Mouse (Mus musculus): ENCODE measurements around the gene P2ry6.
A peak's percentile ranks its signal among the peaks of the same experiment; 100 is the strongest.

Gene P2ry6

DNA sequence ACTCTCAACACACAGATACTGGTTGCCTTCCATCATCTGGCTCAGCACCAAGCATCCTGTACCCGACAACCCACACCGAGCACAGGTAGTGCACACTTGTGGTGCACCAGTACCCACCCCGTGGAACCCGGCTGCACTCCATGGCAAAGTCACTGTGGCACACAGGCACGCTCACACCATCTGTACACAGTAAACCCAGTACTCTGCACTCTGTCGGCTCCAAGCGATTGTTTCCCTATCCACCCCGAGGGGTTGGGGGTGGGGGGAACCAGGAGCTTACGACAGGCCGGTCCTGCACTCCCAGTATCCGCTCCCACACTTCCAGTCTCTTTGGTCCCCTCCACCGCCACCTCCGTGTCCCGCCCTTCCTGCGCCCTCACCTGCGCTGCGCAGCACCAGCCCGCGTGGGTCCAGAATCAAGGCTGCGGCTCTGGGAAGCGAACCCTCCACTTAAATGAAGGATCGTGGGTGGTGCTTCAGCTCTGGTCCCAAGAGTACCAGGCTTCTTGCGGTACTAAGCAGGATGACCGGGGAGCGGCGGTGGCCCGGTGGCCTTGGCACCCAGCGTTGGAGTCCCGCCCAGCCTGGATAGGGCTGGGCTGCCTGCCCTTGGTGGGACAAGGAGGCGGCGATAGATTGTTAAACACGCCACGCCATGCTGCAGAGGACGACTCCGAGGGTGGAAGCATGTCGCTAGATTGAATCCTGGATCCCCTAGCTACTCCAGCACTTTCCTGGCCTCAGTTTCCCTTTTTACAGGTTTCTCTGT lies at the start of gene P2ry6:
TSS of gene P2ry6 (minus strand) at position 515 of the 769 bp plus-strand sequence.
- no peak for DNase-seq (ENCODE audit: low spot score in 2 of 2)

DNA sequence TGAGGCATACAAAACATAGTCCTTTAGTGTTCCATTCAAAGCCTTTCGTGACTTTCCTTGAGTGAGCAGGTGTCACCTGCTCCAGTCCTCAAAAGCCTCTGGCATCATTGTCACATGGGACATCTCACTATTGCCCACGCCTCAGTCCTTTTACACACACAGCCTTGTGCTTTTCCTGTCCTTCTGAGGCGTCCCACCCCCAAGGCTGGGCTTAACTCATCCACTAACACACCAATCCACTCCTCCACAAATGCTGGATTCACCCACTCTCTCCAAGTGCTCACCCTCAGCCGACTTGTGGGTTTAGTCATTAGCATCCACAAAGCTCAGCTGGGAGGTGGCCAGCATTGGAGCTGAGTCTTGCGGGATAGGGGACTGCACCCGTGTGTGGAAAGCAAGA lies 43.0 kb upstream of the P2ry6 start:
- DNase-seq (ENCODE audit: low spot score in 2 of 2), result no peak

DNA sequence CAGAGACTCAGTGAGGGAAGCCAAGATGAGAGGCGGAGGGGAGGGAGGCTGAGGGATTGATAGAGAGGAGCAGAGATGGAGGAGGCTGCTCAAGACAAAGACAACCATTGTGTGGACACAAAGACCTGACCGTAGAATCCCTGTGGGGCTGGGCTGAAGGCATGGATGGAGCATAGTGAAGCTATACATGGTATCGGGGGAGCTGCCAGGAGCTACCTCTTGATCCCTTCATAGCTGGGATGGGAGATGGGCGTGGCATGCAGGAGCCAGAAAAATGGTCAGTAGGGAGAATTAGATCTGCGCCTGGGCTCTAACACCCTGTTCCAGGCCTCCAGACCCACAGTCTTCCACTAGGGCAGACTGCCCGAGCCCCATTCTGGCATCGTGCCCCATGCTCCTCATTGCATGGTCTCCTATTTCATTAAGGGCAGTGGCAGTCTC lies 42.6 kb upstream of the P2ry6 start:
- DNase-seq (ENCODE audit: low spot score in 2 of 2), result no peak

DNA sequence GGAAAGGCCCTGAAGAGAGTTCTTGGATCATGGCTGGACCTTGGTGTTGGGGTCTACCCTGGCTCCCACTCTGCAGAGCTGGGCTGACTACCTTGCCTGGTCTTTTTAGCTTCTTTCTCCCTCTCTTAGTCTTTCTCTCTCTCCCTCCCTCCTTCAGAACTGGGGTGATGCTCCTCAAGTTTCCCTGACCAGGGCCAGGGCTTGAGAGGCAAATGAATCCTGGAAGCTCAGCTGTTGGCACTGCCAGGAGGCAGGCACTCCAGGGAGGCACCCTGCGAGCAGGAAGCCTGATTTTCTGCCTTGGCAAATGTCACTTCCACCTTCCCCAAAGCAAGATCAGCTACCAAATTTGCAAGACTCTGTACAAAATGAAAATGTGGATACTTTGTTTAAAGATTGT lies 40.5 kb upstream of the P2ry6 start:
- DNase-seq (ENCODE audit: low spot score in 2 of 2), result no peak

DNA sequence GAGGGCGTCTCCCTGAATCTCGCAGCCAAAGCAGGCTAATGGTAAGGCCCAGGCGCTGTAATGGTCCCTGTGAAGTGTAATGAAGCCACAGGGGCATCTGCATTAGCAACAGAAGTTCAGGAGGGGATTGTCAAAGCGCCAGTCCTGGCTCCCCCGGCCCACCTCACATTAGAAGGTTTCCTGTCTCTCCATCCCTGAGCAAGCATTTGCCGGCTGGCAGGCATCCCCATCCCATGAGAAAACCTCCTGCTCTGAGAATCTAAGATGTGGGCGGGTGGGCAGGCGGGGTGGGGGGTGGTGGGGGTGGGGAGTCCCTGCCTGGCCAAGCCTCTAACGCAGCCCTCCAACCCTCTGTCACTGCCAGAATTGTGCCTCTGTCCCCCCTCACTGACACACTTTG lies 39.6 kb upstream of the P2ry6 start:
- no peak for DNase-seq (ENCODE audit: low spot score in 2 of 2)

DNA sequence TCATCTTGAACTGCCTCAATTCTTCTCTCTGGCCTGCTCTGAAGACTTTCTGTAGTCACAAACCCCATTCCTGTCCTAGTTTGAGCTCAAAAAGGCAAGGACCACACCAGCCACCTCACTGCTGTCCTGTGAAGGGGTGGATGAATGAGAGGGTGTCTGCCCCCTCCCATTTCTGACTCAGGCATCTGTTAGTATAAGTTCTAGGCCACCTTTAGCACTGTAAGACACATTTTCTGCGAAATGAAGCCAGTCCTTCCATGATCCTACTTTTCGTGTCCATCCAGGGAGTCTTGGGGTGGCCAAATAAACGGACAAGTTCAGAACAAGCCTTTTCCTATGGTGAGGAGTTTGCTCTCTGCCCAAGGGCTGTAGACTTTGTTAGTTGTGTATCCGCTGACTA lies 38.1 kb upstream of the P2ry6 start, which contains the start of gene P2ry2:
TSS of gene P2ry2 (minus strand) at position 326 of the 400 bp plus-strand sequence.
- no peak for DNase-seq (ENCODE audit: low spot score in 2 of 2)

DNA sequence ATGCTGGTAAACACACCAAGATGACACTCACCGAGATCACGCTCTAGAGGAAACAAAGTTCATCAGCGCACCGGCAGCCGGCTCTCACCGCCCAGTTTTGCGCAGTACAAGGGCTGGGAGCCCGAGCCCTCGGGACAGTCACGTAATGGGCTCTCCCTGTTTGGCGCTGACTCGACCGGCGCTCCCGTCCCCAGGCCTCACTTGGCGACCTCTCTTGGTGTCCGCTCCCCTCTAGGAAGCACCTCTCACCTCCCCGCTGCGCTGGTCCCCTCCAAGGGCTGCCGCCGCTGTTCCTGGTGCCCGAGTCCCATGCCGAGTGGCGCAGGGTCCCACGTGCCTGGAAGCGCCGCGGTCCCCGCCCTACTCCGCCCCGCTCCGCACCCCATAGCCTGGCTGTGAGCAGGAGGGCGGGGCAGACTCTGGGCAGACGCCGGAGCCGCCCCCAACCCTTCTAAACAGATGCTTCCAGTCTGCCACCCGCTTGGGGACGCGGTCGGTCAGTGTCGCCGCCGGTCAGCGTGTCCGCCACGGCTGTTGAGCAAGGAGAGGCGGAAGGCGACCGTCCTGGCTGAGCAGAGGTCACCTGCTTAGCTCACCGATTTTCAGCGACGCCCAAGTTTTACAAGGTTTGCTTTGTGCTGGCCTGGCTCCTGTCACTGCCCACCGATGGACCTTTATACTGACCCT lies 37.4 kb upstream of the P2ry6 start:
- DNase-seq (ENCODE audit: low spot score in 2 of 2), result peak; percentile 61 to 77

DNA sequence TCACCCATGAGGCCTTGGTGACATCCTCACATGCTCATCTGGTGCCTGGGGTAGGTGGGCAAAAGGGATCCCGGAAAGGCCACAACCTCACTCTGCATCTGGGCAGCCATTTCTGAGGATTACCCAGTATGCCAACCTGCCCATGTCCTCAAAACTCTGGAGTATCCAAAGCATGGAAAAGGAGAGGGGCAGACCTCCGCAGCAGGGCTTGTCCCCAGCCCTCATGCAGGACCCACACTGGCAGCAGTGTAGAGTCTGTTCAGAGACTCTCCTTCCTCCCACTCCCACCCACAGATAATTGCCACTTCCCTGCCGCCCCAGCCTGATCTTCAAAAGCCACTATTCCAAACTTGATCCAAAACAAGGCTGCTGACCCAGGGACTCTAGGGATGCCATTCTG lies 36.3 kb upstream of the P2ry6 start:
- DNase-seq (ENCODE audit: low spot score in 2 of 2), result no peak

DNA sequence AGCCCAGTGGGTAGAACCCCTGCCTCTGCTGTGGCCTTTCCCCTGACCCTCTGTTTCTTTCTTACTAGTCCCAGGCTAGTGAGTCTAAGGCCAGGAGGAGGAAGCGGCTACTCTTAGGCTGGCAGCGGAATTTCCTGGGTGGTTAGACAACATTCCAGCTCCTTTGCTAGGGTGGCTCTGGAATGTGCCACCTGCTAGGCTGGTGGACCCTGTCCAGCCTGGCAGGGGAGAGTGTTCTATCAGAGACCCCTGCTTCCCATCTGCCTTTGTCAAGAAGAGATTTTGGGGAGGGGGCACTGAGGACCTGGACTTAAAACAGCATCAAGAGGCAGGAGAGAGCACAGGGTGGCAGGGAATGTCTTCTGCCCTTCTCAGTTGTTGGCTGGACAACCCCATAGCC lies 31.8 kb upstream of the P2ry6 start:
- no peak for DNase-seq (ENCODE audit: low spot score in 2 of 2)

DNA sequence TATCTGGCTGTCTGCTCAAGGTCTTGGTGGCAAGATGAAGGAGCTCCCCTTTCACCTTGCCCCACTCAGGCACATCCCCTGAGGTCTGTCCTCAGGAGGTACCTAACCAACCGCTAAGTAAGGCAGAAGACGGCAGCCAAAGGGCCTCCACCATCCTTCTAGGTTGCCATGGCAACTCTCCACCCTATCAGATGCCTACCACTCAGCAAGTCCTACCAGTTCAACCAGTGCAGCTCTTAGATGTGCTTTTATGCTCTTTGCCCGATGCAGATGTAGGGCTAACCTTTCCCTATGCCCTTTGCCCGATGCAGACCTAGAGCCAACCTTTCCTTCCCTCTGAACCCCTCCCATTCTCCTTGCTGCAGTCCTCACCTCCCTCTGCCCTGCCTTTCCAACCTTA lies 30.7 kb upstream of the P2ry6 start:
- DNase-seq (ENCODE audit: low spot score in 2 of 2), result no peak

DNA sequence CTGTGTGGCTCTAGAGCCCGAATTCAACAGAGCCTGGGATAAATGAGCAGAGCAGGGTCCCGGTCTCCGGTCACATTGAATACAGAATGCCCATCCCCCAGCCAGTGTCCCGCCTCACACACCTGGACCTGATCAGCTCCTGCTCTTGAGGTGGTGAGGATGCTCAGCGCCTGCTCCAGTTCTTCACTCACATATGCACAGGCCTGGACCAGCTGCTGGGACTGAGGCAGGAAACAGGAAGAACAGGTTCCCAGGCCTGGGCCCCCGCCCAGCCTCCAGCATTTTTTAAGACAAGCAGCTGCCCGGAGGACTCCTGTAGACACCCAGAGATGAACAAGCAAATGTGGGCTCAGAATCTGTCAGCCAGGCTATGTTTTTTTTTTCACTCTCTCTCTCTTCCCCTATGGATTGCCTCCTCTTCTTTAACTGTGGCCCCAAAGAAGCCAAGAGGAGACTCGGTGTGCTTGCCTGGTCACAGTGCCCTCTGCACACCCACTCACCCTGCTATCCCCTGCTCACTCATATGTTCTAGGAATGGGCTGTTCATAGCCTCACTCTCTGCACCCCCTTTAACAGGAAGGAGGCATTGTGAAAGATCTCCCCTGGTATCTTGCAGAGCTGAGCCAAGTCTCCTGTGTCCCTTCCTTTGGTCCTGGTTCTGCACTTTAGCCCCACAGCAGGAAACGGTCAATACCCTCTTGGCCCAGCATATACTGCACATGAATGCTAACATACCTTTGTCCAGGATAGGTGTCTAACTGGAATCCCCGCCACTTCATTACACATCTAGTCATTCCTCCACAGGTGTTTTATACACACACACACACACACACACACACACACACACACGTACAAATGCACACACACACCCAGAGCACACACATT lies 29.2 kb upstream of the P2ry6 start:
- peak in 1 of 2 experiments; percentile 53 for DNase-seq (ENCODE audit: low spot score in 2 of 2)

DNA sequence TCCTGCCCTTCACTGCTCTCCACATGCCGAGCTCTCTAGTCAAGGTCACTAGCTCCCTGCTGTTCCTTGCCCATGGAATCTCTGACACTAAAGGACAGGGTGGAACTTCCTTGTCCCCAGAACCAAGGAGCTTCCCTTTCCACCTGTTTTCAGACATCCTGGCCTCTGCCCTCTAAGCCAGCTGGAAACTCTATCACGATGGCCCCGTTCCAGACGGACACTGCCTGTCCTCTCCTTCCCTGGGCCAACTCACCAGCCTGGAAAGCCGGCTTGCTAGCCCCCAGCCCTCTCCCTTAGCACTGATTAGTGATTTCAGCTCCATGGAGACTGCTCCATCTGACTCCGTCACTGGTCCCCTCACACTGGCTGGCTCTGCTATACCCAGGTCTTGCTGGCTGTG lies 27.8 kb upstream of the P2ry6 start:
- no peak for DNase-seq (ENCODE audit: low spot score in 2 of 2)

DNA sequence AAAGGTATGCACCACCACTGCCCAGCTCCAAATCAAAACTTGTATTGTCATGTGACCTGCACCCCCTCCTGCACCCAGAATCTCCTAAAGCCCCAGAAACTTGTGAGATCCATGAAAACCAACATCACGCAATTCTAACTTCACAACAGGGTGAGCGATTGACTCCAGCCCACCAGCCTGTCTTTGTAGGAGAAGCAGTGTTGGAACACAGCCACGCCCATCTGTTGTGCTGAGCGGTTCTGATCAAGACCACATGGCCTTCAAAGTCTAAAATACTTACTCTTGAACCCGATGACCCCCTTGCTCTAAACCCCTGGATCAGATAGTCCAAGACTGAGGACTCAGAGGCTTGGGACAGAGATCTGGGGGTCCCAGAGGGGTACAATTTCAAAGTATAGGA lies 25.2 kb upstream of the P2ry6 start:
- no peak for DNase-seq (ENCODE audit: low spot score in 2 of 2)

DNA sequence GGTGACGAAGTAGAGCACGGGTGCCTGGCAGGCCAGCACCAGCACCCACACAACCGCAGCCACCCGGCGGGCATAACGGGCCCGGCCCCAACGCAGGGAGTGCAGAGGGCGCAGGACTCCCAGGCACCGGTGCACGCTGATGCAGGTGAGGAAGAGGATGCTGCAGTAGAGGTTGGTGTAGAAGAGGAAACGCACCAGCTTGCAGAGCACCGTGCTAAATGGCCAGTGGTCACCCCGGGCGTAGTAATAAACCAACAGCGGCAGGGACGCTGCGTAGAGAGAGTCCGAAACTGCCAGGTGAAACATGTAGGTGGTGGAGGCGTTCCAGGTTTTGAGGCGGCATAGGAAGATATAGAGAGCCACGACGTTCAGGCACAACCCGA lies 24.1 kb upstream of the P2ry6 start:
- DNase-seq (ENCODE audit: low spot score in 2 of 2), result no peak

DNA sequence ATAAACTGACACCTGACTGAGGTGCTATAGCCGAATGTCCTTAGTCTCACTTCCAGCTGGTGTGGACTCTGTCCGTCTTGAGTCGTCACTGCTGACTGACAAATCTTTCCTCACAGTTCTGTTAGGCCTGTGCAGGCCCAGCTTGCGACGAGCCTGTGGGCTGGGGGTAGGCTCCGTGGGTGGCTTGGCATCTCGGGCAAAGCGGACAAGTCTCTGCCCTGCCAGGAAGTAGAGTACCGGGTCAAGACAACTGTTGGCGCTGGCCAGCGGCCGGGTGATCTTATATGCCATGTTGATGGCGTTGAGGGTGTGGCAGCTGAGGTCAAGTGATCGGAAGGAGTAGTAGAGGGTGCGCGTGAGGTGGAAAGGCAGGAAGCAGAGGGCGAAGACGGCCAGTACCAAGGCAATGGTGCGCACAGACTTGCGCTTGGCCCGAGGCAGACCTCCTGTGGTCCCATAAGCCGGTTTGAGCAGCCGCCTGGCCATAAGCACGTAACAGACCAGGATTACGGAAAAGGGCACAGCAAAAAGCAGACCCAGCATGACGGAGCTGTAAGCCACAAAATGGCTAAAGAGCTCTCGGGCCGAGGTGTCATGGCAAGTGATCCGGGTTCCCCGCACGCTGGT lies 23.6 kb upstream of the P2ry6 start:
- no peak for DNase-seq (ENCODE audit: low spot score in 2 of 2)

DNA sequence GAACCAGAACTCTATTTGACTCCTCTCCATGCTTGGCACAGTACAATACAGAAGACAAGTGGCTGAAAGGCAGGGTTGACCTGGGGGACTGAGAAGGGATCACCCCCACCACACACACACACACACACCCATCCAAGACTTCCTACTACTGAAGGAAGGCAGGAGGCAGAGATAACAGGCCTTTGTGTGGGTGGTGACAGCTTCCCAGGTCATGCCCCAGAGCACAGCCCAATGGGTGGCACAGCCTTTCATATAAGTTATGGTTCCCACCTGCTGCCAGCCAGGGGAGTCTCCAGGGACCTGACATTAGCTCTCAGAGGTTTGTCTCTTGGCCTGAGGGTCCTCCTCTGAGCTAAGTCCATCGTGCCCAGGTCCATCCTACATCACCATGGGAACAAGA lies 22.8 kb upstream of the P2ry6 start:
- no peak for DNase-seq (ENCODE audit: low spot score in 2 of 2)

DNA sequence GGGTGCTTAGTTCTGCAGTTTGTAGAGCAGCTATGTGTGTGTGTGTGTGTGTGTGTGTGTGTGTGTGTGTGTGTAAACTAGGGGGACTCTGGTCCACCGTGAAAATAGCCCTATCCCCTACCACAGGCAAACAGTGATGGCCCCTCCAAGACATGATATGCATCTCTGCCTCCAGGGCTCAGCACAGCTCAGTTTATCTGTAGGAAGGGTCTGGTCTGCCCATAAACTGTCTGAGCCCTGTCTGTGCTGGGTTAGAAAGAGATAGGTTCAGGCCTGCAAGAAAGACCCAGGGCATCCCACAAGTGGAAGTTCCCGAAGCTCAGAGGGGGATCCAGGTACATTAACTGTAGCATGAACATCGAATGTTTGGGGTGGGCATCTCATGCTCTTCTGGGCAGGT lies 21.5 kb upstream of the P2ry6 start:
- DNase-seq (ENCODE audit: low spot score in 2 of 2), result no peak

DNA sequence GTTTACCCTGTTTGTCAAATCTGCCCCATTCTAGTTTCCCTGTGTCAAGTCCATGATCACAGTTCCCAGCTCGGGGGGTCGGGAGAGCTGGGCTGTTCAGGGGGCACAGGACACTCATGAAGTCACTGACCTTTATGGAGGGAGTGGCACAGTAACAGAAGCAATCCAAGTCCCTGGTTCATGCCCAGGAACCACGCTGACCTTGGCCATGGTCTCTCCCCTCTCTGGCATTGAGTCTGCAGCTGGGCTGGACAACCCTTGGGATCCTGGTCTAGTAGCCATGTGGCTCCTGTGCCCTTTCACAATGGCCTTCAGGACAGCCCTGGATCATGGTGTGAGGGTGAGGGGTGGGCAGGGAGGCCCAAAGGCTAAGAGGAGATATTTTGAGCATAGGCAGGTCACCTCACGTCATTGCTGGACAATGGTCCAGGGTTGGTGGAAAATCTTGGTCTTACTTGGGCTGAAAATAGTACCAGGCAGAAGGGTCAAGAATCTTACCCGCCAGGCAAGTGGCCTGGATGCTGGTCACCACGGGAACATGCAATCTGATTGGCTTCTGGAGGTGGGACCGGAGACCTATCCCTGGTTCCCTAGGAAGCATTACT lies 20.9 kb upstream of the P2ry6 start:
- DNase-seq (ENCODE audit: low spot score in 2 of 2), result no peak

DNA sequence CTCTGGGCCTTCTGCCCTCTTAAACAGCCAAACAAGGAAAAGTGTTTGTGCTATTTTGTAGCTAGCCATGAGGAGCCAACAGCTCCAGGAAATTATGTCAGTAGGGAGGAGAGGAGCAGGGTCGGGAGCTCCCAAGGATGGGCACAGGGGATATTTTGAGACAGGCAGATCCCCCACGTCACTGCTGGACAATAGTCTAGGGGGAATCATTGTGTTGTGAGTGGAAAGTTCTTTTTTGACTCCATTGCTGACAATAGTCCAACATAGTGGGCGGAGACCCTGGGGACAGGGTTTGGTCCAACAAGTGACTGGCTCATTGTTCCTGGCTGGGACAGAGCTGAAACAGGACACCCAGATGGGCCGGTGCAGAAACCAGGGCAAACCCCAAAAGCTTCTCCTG lies 18.7 kb upstream of the P2ry6 start:
- DNase-seq (ENCODE audit: low spot score in 2 of 2), result no peak

DNA sequence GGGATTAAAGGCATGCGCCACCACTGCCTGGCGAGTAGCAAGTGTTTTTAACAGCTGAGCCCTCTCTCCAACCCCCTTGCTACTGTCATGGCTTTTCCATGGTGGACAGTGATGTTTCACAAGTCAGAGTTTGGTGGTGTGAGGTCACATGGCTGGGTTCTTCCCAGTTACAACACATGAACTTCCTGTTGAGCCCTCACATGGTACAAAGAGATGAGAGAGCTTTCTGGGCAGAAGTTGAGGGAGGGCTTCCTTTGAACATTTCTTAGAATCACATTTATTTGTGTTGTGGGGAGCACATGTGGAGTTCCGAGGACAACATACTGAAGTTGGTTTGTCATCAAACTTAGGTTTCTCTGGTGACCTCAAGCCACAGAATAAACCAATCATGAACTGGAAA lies 17.5 kb upstream of the P2ry6 start:
- no peak for DNase-seq (ENCODE audit: low spot score in 2 of 2)

DNA sequence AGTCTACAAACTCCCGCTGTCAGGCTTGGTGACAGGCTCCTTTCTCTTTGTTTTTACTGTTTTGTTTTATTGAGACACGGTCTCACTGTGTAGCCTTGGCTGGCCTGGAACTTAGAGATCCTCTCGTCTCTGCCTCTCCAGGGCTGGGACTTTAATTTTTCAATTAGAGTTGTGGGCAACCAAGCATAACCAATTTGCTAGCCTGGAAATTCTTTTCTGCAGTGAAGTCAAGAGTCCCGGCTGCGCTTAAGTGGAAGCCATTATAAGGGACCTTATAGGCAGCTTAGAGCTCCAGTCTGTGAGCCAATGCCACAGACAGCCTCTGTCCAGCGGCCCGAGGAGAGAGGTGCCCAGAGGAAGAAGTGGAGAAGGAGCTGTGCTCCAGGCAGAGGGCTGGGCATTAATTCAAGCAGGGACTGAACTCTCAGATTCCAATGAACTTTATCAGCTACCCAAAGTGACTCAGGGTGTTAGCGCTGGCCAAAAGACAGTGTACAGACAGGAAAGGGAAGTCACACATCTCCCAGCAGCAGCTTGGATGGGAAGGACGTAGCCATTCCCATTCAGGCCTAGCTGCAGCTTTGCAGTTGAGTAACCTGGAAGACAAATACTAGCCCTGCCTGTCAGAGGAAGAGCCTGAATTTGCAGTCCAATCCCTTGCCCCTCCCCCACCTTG lies 16.3 kb upstream of the P2ry6 start:
- DNase-seq (ENCODE audit: low spot score in 2 of 2), result peak in 1 of 2 experiments; percentile 41

Data from urinary bladder, adult 18-20 months (tissue).